10 mouse cellular contexts compared by ENCODE assay signal in genomic region chr4:108364111-108364476, GRCm38 (mm10). TPM values are rescaled to one million over a fixed set of nuclear protein-coding genes. Genes with fewer than 3 reads are reported as not detected.
DNase-seq lines count a peak whose midpoint lies in the region; ATAC-seq and TF ChIP-seq lines count a peak whose summit lies in the region.
"Had no signal": no experiment of that assay in that cellular context is flagged by ENCODE, and none has a peak within 500 bp of the region (broad histone marks: within the 10 kb centered on the region; RNA-seq: fewer than 3 reads in every experiment).

No protein-coding gene starts in this region.

- peaks cover 16% of the 10 kb centered on the region for H3K4me1 ChIP-seq in liver, embryonic 11.5 days (replicated peaks; ENCODE audit: control insufficient read depth, insufficient read depth, low read length)

- H3K4me3 ChIP-seq in left cerebral cortex, adult 2 months, result no peak overlapping the region
- no peak overlapping the region for H3K4me3 ChIP-seq in liver, embryonic 11.5 days (ENCODE audit: low read depth, low read length)
- H3K4me3 ChIP-seq: erythroblast, embryonic 14.5 days had no signal

- H3K9ac ChIP-seq in liver, embryonic 11.5 days (ENCODE audit: low read depth, low read length), result no peak overlapping the region
- H3K9ac ChIP-seq: liver, embryonic 14.5 days had no signal

- H3K27me3 ChIP-seq in liver, embryonic 11.5 days (replicated peaks; ENCODE audit: control insufficient read depth, insufficient read depth, low read length), result peaks cover 3% of the 10 kb centered on the region

- intact Hi-C loops in left cerebral cortex, postnatal 4 days (cut with DNase I), result no loop called here
- intact Hi-C loops in left cerebral cortex, adult 2 months (cut with DNase I), result no loop called here

- ATAC-seq in liver, embryonic 11.5 days (replicated peaks; ENCODE audit: low FRiP score), result no peak

- no peak overlapping the region for H3K4me2 ChIP-seq in liver, embryonic 11.5 days

- H3K9me3 ChIP-seq in liver, embryonic 11.5 days (ENCODE audit: control insufficient read depth, low read length), result no peaks in the 10 kb centered on the region

- TF ChIP-seq CTCF in left cerebral cortex, adult 2 months (IDR thresholded peaks at IDR 0.05), result no peak

- H3K36me3 ChIP-seq in liver, embryonic 11.5 days (ENCODE audit: control insufficient read depth, insufficient read depth, low read length), result no peaks in the 10 kb centered on the region

- DNase-seq in adrenal gland, postnatal 14 days, result peak; percentile 55
- DNase-seq in adrenal gland, adult 8-10 months, result no peak
- DNase-seq in left cerebral cortex, postnatal 4 days, result peak; percentile 21
- DNase-seq in left cerebral cortex, adult 2 months (ENCODE audit: extremely low spot score in 1 of 2, low spot score in 2 of 2), result no peak
- peak; percentile 77 to 78 for DNase-seq in heart, adult 18-20 months
- no peak for DNase-seq in liver, embryonic 11.5 days (ENCODE audit: low spot score)
- no peak for DNase-seq in right cerebral cortex, postnatal 25 days
- no peak for DNase-seq in right cerebral cortex, postnatal 10 days (ENCODE audit: low spot score in 2 of 2)

- no peak overlapping the region for H3K27ac ChIP-seq in left cerebral cortex, adult 2 months
- peak overlapping the region; percentile 81 for H3K27ac ChIP-seq in liver, embryonic 11.5 days (ENCODE audit: low read depth, low read length)
- H3K27ac ChIP-seq: liver, embryonic 14.5 days had no signal

- WGBS in liver, embryonic 11.5 days, result 40% methylated on average over 5 of the region's 5 CpGs

RNA-seq across cellular contexts. Expression of gene Shisal2a, which starts 19.1 kb away (rescaled TPM):
- 4.2 and 5.5 TPM in 2 replicates for total RNA-seq in adrenal gland, postnatal 14 days (2021)
- 1 to 10 TPM; 4.6 to 8.5 (median 5.7) TPM for total RNA-seq in adrenal gland, adult 8-10 months (2022)
- not detected for total RNA-seq in left cerebral cortex, postnatal 4 days (2021)
- not detected for total RNA-seq in left cerebral cortex, adult 2 months (2021)
- total RNA-seq in heart, adult 18-20 months (2021), result not detected
- 1.0 and 1.9 TPM in 2 replicates for polyA plus RNA-seq in liver, embryonic 11.5 days (2014; fragmentation: Nextera tagmentation; extraction: Ambion mirVana)
- polyA plus RNA-seq: erythroblast, embryonic 14.5 days had no signal

RNA-seq across cellular contexts. Expression of gene Coa7, which starts 36.2 kb away (rescaled TPM):
- total RNA-seq in adrenal gland, postnatal 14 days (2021), result 60.8 and 61.3 TPM in 2 replicates
- total RNA-seq in adrenal gland, adult 8-10 months (2022), result 10 to 100 TPM; 38.0 to 61.1 (median 44.6) TPM
- 10 to 100 TPM; 31.2 to 40.7 TPM for total RNA-seq in left cerebral cortex, postnatal 4 days (2021)
- total RNA-seq in left cerebral cortex, adult 2 months (2021), result 10 to 100 TPM; 24.1 to 28.5 TPM
- total RNA-seq in heart, adult 18-20 months (2021), result 10 to 100 TPM; 35.6 to 39.8 TPM
- polyA plus RNA-seq in liver, embryonic 11.5 days (2014; fragmentation: Nextera tagmentation; extraction: Ambion mirVana), result 43.1 and 44.2 TPM in 2 replicates

RNA-seq across cellular contexts. Expression of gene Gpx7, which starts 42.7 kb away (rescaled TPM):
- 13.6 and 13.9 TPM in 2 replicates for total RNA-seq in adrenal gland, postnatal 14 days (2021)
- 1 to 10 TPM; 5.5 to 8.7 (median 7.0) TPM for total RNA-seq in adrenal gland, adult 8-10 months (2022)
- total RNA-seq in left cerebral cortex, postnatal 4 days (2021), result 10 to 100 TPM; 15.5 to 16.2 TPM
- total RNA-seq in left cerebral cortex, adult 2 months (2021), result 1 to 10 TPM; 4.7 to 4.8 TPM
- 1 to 10 TPM; 6.5 to 8.1 TPM for total RNA-seq in heart, adult 18-20 months (2021)
- polyA plus RNA-seq in liver, embryonic 11.5 days (2014; fragmentation: Nextera tagmentation; extraction: Ambion mirVana), result 21.5 and 21.8 TPM in 2 replicates
- polyA plus RNA-seq: erythroblast, embryonic 14.5 days had no signal

Comparison
In these comparisons a context has a peak if more than half of its experiments do, and no peak if none do; other contexts are left out.
1. DNase-seq: peak in adrenal gland, postnatal 14 days (single experiment), left cerebral cortex, postnatal 4 days (single experiment) and heart, adult 18-20 months (2 of 2); none in adrenal gland, adult 8-10 months (single experiment), left cerebral cortex, adult 2 months (0 of 2), liver, embryonic 11.5 days (single experiment), right cerebral cortex, postnatal 25 days (single experiment) and right cerebral cortex, postnatal 10 days (0 of 2).